Mouse (Mus musculus) neural tube, embryonic 10.5 days (tissue): ENCODE results near the gene Ube2i.

Experiments used
- DNase-seq: peaks from one replicate; pipeline ENCODE4 v3.0.0-alpha.2; 2017; ENCODE audit warnings: low spot score; ENCODE audit errors: extremely low spot score

Gene Ube2i

GRCm38 (mm10) chr17:25219492-25220295 lies 54.7 kb downstream of the Ube2i start:
- DNase-seq = no peak

GRCm38 (mm10) chr17:25218967-25219366 lies 55.5 kb downstream of the Ube2i start:
- no peak for DNase-seq

- DNase-seq = no peak
These were observed 59.0 kb downstream of the Ube2i start for GRCm38 (mm10) chr17:25215431-25215830.
